Mouse (Mus musculus) B cell, adult 62 days (primary cell): Measurements from ENCODE around the gene Elavl4. TPM values are rescaled to one million over a fixed set of nuclear protein-coding genes. Genes with fewer than 3 reads are reported as not detected.

Source experiments
- total RNA-seq: library from RNA; stranded (reverse); gene quantifications from 4 replicates; pipeline ENCODE4 v1.2.4, GENCODE M21; 2023

Elavl4 gene
- 0.15 TPM in 1 of 4 replicates, not detected in the others for total RNA-seq

DNA sequence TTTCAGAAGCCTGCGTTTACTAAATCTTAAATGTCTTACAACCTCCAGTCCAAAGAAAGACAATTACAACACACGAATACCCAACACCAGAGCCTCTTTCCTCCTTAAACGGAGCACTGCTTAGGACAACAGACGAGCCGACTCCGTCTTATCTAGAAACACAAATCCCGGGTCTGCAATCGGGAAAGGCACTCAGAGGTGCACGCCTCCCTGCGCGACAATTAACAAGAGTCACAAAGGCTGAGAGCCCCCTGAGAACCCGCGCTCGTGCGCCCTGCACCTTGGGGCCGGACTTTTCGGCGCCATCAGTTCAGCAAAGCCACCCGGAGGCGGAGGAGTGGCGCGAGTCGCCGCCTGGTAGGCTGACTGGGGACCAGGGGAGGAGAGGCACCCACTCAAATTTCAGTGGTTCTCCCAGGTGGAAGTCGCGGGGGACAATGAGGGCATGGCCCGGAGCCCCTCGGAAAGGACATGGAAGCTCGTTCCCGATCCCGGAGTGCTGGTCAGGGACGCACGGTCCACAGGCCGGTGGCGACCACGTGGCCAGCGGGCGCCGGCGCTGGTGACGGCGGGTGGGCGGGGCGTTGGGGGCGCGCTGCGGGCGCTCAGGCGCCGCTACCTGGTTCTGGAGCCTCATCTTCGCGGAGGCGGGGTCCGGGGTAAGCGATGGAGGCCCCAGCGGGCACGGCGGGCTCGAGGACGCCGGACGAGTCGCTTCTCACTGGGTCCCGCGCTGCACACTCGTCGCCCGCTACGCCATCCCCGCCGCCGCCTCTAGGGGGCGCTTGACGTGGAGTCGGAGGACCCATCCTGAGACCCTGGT is at the start of gene Elavl4:
TSS of gene Elavl4 (minus strand) at position 732 of the 823 bp plus-strand sequence.

DNA sequence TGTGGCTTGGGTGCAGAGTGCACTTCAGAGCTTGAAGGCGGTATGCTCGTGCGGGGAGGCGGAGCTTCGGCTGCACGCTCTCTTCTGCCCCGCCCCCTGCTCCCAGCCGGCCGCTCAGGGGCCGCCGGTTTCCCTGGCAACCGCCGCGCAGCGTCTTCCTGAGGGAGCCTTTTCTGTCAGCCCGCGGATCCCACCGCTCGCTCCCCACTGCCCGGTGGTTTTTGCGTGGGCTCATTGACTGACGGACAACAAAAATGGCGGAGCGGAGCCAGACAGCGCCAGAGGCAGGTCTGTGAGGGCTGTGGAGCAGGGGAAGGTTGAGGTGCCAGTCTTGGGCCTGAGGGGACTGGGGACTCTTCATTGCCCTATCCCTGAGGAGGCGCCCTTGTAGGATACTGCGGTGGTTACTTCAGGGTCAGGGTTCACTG is 45.9 kb upstream of the Elavl4 start, which contains the start of gene Agbl4:
TSS of gene Agbl4 (plus strand) at position 44 of the 428 bp plus-strand sequence.

Other genes with a start within 250 kb of the Elavl4 start
- 0.18 TPM in 1 of 4 replicates, not detected in the others for gene Agbl4, start 45.8 kb upstream of the Elavl4 start, total RNA-seq